Mouse (Mus musculus) heart, postnatal 0 days (tissue): ENCODE data around the gene Agbl4.

Experiments
- CTCF ChIP-seq: IDR thresholded peaks from 2 replicates; pipeline ENCODE4 v1.5.1; 2016; ENCODE audit warnings: antibody characterized with exemption, control low read depth, low read depth
- EP300 ChIP-seq: IDR thresholded peaks from 2 replicates; pipeline ENCODE4 v1.6.1; 2016; ENCODE audit warnings: antibody characterized with exemption, low read depth

- TF ChIP-seq CTCF = no peak
- no peak for TF ChIP-seq EP300
Measured at GRCm38 (mm10) chr4:111077810-111078209, 680.3 kb downstream of the Agbl4 start.
